Mouse (Mus musculus): ENCODE measurements at regions not wholly inside any gene's neighbourhood (a gene's known extent, or its start where the extent isn't known, plus 50 kb on each side); places are given as distances from the start of the nearest gene placed in this dataset.

DNA sequence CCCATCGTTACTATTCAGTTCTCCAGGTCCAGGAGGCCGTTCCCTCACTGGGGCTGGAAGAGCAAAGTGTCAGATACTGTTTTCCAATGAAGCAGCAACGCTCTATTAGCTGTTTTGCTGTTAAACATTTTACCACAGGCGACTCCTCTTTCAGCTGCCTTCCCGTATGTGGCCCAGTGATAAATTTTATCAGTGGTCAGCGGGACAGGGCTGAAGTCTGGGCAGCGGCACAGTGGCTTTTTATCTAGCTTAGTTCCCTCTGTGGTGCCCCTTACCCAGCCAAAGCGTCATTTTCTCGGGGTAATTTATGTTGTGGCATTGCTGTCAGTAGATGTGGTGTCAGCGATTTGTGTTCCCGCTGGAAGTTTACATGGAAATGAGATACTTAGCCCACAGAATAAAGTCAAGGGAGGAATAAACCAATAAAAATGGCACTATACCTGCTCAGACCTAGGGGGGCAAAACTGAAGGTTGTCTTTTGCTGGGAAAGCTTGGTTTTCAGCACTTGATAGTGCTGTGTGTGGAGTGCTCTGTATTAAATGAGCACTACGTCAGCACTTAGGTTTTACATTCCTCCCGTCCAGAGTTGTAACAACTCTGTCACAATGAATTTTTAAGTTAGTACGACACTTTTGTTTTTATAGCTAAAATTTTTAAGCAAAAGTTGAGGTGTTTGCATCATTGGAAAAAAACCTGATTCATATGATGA, 159.1 kb upstream of the Mef2c start:
- Histone ChIP-seq H3K4me1 (no peaks in the 10 kb centered on the region), H3K36me3 (no peaks in the 10 kb centered on the region), H3K9ac (no peak overlapping the region), H3K4me2 (replicated peaks) (no peak overlapping the region), H3K27ac (no peak overlapping the region), H3K9me3 (no peaks in the 10 kb centered on the region), H3K4me3 (no peak overlapping the region), H3K27me3 (replicated peaks) (no peaks in the 10 kb centered on the region)
- WGBS, result 62% methylated on average over 14 of the region's 14 CpGs
- ATAC-seq (ENCODE audit: low FRiP score, low read depth), result no peak; the same call in 1 of the 2 replicates

DNA sequence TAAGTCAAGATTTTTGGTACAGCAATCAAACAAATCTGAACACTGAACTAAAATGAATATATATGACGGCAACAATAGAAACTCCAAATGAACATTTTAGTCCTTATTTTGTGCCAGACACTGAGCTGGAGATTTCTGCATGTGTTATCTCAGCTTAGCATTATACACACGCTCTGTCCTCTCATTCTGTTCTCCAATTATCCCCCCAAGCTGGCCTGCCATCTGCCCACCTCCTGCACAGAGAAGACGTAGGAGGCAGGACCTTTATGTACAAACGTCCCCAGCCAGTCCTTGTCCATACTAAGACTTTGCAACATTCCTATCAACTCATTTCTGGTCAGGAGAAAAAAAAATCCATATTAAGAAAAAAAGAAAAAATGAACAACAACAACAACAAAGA, 148.5 kb upstream of the Mef2c start:
- ATAC-seq (ENCODE audit: low FRiP score, low read depth), result no peak
- WGBS, result 78% methylated on average over 4 of the region's 4 CpGs
- H3K27ac ChIP-seq, result no peak overlapping the region
- no peaks in the 10 kb centered on the region for H3K4me1 ChIP-seq
- H3K27me3 ChIP-seq (replicated peaks), result no peaks in the 10 kb centered on the region
- no peak overlapping the region for H3K4me2 ChIP-seq (replicated peaks)
- H3K36me3 ChIP-seq, result no peaks in the 10 kb centered on the region
- no peaks in the 10 kb centered on the region for H3K9me3 ChIP-seq
- H3K4me3 ChIP-seq, result no peak overlapping the region
- H3K9ac ChIP-seq, result no peak overlapping the region

DNA sequence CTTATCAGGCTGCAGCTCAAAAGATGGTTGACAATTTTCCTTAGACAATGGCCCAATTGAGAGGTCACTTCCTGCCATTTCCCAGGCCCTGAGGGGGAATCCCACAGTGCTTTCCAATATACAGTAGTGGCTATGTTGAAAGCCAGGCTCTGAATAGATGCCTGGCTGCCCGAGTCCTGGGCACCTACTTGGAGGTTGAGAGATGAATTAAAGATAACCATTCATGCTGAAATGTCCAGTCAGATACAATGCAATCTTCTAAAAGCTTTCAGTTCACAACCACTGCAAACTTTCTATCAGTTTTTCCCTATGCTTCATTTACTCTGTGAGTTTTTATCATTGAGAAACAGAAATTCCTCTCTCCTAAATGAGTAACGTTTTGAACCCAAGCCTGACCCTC, 143.3 kb upstream of the Mef2c start:
- no peak overlapping the region for H3K9ac ChIP-seq
- H3K27ac ChIP-seq, result no peak overlapping the region
- H3K4me2 ChIP-seq (replicated peaks), result no peak overlapping the region
- H3K4me1 ChIP-seq, result no peaks in the 10 kb centered on the region
- H3K27me3 ChIP-seq (replicated peaks), result no peaks in the 10 kb centered on the region
- no peak for ATAC-seq (ENCODE audit: low FRiP score, low read depth)
- H3K9me3 ChIP-seq, result no peaks in the 10 kb centered on the region
- H3K4me3 ChIP-seq, result no peak overlapping the region
- H3K36me3 ChIP-seq, result no peaks in the 10 kb centered on the region
- 53% methylated on average over 2 of the region's 2 CpGs for WGBS

DNA sequence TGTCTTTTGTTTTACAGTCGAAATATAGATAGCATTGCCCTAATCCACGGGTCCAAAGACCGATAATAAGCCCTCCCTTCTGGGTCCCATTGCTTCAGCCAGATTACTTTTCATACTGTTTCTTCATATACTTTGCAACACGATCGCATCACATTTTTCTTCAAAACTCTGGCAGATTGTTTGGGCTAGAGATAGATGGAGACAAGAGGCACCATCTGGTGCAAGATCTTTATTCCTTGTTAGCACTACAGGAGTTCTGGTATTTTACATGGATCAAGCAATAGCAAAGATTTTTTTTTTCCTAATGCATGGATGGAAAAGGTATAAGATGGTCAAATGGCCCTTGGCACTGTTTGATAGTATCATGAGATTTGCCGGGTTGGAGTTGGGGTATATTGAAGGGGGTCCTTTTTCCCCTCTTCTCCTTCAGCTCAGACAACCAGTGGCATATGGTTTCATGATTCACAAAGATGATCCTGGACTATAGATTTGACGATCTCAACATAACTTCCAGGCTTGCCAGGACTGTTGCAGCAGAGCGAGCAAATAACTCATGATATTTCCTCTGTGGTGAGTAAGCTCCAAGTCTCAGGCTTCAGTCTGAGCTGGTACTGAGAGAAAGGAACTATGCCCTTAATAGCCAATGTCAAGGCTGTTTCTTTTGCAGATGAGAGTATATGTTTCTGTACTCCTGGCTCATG, 127.6 kb upstream of the Mef2c start:
- ATAC-seq (ENCODE audit: low FRiP score, low read depth), result no peak
- no peaks in the 10 kb centered on the region for H3K36me3 ChIP-seq
- H3K9ac ChIP-seq, result no peak overlapping the region
- no peaks in the 10 kb centered on the region for H3K4me1 ChIP-seq
- no peaks in the 10 kb centered on the region for H3K9me3 ChIP-seq
- no peaks in the 10 kb centered on the region for H3K27me3 ChIP-seq (replicated peaks)
- 93% methylated on average over 8 of the region's 8 CpGs for WGBS
- H3K4me2 ChIP-seq (replicated peaks), result no peak overlapping the region
- no peak overlapping the region for H3K27ac ChIP-seq
- no peak overlapping the region for H3K4me3 ChIP-seq

DNA sequence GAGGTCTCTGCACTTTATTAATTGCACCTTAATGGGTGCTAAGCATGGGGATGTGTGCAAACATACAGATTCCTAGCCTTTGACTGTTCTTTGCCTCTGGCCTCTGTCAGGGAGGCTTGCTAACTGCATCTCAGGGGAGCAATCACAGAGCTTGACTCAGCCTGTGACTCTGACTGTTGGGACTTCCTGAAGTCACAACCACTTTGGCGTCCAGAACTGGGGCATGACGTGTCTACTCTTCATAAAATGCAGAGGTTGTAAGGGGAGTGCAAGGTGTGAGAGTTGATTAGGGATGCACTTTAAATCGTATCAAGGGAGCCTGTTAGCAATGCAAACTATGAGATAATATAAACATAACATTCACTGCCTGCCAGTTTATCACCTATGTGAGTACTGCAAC, 125.2 kb upstream of the Mef2c start:
- WGBS, result 57% methylated on average over 3 of the region's 3 CpGs
- Histone ChIP-seq H3K9ac (no peak overlapping the region), H3K27me3 (replicated peaks) (no peaks in the 10 kb centered on the region), H3K4me3 (no peak overlapping the region), H3K36me3 (no peaks in the 10 kb centered on the region), H3K9me3 (no peaks in the 10 kb centered on the region), H3K4me1 (no peaks in the 10 kb centered on the region), H3K4me2 (replicated peaks) (no peak overlapping the region), H3K27ac (no peak overlapping the region)
- no peak for ATAC-seq (ENCODE audit: low FRiP score, low read depth)

DNA sequence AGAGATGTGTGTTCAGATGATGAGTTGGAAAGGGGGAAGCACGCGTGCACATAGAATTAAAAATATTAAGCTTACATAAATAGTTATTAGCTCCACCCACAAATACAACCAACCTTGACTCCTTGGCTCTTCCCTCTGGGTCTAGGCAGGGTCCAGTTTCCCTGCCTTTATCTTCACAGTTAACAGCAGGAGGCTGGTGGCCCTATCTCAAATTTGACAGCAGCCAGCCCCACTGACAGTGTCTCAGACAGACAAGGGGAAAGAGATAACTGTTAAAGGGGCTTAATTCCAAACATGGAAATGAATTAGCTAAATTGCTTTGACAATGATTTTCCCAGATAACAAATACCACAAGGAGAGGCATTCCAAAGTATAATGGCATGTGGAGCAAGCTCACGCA, 121.2 kb upstream of the Mef2c start:
- Histone ChIP-seq H3K27ac (no peak overlapping the region), H3K4me2 (replicated peaks) (no peak overlapping the region), H3K27me3 (replicated peaks) (no peaks in the 10 kb centered on the region), H3K4me1 (no peaks in the 10 kb centered on the region), H3K9me3 (no peaks in the 10 kb centered on the region), H3K4me3 (no peak overlapping the region), H3K9ac (no peak overlapping the region), H3K36me3 (no peaks in the 10 kb centered on the region)
- WGBS, result 94% methylated on average over 3 of the region's 3 CpGs
- no peak for ATAC-seq (ENCODE audit: low FRiP score, low read depth)

DNA sequence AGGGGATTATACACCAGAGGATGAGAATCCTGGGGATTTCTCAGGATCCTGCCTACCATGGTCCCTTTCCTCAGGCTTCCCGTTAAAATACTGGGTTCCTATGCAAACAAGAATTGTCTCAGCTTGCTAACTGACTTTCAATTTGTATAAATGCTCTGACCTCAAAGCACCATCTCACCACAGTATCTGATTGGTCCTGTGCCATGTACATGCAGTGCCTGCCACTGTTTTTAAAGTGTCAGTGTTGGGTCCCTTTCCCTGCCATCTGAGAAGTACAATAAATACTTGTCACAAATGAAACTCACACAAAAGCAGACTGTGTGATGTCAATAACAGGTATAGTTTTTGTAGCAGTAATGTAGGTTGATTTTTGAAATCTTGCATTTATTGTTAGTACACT, 109.1 kb upstream of the Mef2c start:
- Histone ChIP-seq H3K4me1 (no peaks in the 10 kb centered on the region), H3K9ac (no peak overlapping the region), H3K4me3 (no peak overlapping the region), H3K27me3 (replicated peaks) (no peaks in the 10 kb centered on the region), H3K4me2 (replicated peaks) (no peak overlapping the region), H3K27ac (no peak overlapping the region), H3K36me3 (no peaks in the 10 kb centered on the region), H3K9me3 (no peaks in the 10 kb centered on the region)
- 78% methylated on average over 1 of the region's 1 CpGs for WGBS
- ATAC-seq (ENCODE audit: low FRiP score, low read depth), result no peak

DNA sequence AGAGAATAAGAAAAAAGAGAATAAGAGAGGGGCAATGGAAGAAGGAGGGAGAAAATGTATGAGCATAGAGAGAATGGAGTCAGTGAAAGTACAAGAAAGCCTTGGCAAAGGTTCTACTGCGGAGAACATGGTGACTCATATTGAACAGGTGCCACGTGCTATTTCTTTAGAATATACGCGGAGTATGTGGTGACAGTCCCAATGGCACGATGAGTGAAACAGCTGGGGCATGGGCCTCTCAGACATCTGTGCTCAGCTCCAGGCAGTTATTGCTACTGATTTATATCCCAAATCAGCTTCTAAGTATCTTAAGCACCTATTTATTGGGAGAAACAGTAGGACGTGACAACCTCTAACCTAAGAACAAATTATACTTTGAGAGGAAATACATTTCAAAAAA, 104.5 kb upstream of the Mef2c start:
- H3K9me3 ChIP-seq, result no peaks in the 10 kb centered on the region
- no peaks in the 10 kb centered on the region for H3K4me1 ChIP-seq
- H3K4me2 ChIP-seq (replicated peaks), result no peak overlapping the region
- 87% methylated on average over 6 of the region's 6 CpGs for whole genome bisulfite sequencing
- H3K4me3 ChIP-seq, result no peak overlapping the region
- H3K27ac ChIP-seq, result no peak overlapping the region
- ATAC-seq (ENCODE audit: low FRiP score, low read depth), result no peak
- H3K9ac ChIP-seq, result no peak overlapping the region
- H3K27me3 ChIP-seq (replicated peaks), result no peaks in the 10 kb centered on the region
- H3K36me3 ChIP-seq, result no peaks in the 10 kb centered on the region

DNA sequence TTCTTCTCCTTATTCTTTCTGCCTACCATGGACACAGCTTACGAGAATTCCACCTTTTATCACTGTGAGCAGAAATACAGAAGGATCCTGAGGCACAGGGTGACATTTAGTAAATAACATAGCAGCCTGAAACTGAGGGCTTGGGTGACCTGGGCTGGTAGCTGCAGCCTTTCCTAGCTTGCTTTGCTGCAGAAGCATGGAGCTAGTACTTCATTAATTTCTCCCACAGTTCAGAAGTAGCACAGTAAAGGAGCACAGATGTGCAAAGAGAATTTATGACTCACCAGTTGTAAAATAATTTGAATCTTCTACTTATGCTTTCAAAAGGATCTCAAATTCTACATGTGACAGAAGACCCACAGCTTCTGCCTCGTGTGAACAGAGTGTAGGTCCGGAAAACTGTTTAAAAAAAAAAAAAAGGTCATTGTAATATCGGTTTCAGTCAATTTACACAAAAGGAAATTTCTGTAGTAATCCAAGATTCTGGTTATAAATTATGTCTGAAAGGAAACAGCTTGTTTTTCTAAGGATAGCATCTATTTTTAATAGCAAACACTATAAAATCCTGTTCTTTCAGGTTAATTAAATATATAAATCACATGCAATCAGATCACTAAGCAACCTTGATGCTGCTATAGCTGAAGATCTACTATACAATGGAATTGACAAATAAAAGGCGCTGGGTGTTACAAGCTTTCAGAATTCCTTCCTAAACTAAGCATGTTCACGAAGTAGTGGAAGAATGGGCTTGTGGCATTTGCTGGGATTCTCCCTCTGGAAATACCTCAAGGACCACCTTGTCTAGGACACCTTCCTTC, 64.0 kb upstream of the Mef2c start:
- Histone ChIP-seq H3K4me2 (replicated peaks) (no peak overlapping the region), H3K27ac (no peak overlapping the region), H3K27me3 (replicated peaks) (no peaks in the 10 kb centered on the region), H3K9ac (no peak overlapping the region), H3K4me1 (no peaks in the 10 kb centered on the region), H3K4me3 (no peak overlapping the region), H3K36me3 (no peaks in the 10 kb centered on the region), H3K9me3 (no peaks in the 10 kb centered on the region)
- no peak for ATAC-seq (ENCODE audit: low FRiP score, low read depth)
- WGBS, result 83% methylated on average over 6 of the region's 6 CpGs

DNA sequence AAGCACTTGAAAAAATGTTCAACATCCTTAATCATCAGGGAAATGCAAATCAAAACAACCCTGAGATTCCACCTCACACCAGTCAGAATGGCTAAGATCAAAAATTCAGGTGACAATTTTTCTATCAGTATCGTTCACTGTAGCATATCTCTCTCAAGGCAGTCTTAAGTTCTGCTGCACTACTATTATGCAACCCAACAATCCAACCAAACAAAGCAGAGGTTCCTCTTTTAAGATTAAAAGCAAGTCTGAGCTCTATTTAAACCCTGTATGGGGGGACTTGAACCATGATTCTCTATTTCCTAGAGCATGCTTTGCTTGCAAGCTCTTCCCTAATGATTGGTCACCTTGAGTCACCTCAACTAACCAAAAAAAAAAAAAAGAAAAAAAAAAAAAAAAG, 59.6 kb upstream of the Mef2c start:
- Histone ChIP-seq H3K9ac (no peak overlapping the region), H3K4me3 (no peak overlapping the region), H3K27ac (no peak overlapping the region), H3K27me3 (replicated peaks) (no peaks in the 10 kb centered on the region), H3K4me1 (no peaks in the 10 kb centered on the region), H3K4me2 (replicated peaks) (no peak overlapping the region), H3K9me3 (no peaks in the 10 kb centered on the region), H3K36me3 (no peaks in the 10 kb centered on the region)
- WGBS, result 96% methylated on average over 1 of the region's 1 CpGs
- no peak for ATAC-seq (ENCODE audit: low FRiP score, low read depth)

DNA sequence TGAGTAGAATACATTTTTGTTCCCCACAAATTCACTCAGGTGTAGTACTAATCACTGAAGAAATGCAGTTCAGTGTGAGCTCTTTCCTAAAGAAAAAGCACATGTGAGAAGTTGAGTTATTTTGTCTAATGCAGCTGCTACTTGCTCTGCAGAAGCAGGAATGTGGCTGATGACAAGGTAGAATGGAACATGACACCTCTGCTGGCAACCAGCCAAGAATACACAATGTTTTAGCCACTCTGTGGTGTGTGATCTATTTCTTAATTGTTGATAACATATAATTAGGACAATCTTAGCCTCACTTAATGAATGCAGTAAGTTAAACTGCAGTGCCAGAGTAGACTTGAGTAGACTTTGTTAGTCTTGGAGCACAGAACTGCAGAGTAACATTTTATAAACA, 53.0 kb upstream of the Mef2c start:
- no peaks in the 10 kb centered on the region for H3K36me3 ChIP-seq
- H3K9me3 ChIP-seq, result no peaks in the 10 kb centered on the region
- no peaks in the 10 kb centered on the region for H3K4me1 ChIP-seq
- H3K4me3 ChIP-seq, result no peak overlapping the region
- no peak for ATAC-seq (ENCODE audit: low FRiP score, low read depth)
- H3K27me3 ChIP-seq (replicated peaks), result no peaks in the 10 kb centered on the region
- no peak overlapping the region for H3K27ac ChIP-seq
- H3K4me2 ChIP-seq (replicated peaks), result no peak overlapping the region
- no peak overlapping the region for H3K9ac ChIP-seq

DNA sequence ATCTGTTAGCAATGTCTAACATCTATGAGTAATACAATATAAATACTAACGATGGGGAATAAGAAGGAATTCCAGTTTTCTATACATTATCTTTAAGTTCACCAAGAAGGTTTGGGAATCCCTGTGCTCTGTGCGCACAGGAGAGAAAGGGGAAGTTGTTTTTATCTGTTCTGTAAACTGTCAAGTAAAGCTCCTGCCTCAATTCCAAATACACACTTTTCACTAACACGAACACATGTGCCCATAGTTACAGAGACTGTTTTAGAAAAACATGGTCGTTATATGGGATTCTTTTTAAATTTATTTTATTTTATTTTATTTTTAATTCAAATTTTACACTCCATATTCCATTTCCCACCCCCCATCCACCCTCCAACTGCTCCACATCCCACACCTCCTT, 50.8 kb upstream of the Mef2c start:
- WGBS, result 89% methylated on average over 4 of the region's 4 CpGs
- Histone ChIP-seq H3K4me1 (no peaks in the 10 kb centered on the region), H3K4me2 (replicated peaks) (no peak overlapping the region), H3K4me3 (no peak overlapping the region), H3K36me3 (no peaks in the 10 kb centered on the region), H3K9me3 (no peaks in the 10 kb centered on the region), H3K27ac (no peak overlapping the region), H3K27me3 (replicated peaks) (no peaks in the 10 kb centered on the region), H3K9ac (no peak overlapping the region)
- ATAC-seq (ENCODE audit: low FRiP score, low read depth), result no peak
